Mouse (Mus musculus): ENCODE results near the gene Ogfrl1. TPM values are rescaled to one million over a fixed set of nuclear protein-coding genes. Genes with fewer than 3 reads are reported as not detected.

Ogfrl1 gene
- polyA plus RNA-seq, 1 experiment from 2014 or later = 19.1 TPM

- Histone ChIP-seq H3K27me3 (ENCODE audit: control insufficient read depth, insufficient read depth, low read length) (no peaks in the 10 kb centered on the region), H3K4me1 (ENCODE audit: control insufficient read depth, insufficient read depth, low read length) (no peaks in the 10 kb centered on the region), H3K9me3 (replicated peaks; ENCODE audit: control insufficient read depth, low read length) (no peaks in the 10 kb centered on the region), H3K27ac (replicated peaks; ENCODE audit: low read depth, low read length) (no peak overlapping the region), H3K9ac (replicated peaks; ENCODE audit: low read length) (no peak overlapping the region), H3K4me2 (ENCODE audit: low read depth, low read length) (no peak overlapping the region), H3K36me3 (replicated peaks; ENCODE audit: control insufficient read depth, insufficient read depth, low read depth, low read length) (no peaks in the 10 kb centered on the region), H3K4me3 (ENCODE audit: low read depth, low read length) (no peak overlapping the region)
- DNase-seq (ENCODE audit: low spot score) = no peak
- no peak for ATAC-seq (replicated peaks; ENCODE audit: insufficient number of reproducible peaks, low FRiP score, low TSS enrichment, low read depth)
- 78% methylated on average over 11 of the region's 11 CpGs for WGBS
Measured at GRCm38 (mm10) chr1:23323286-23323685, 74.3 kb downstream of the Ogfrl1 start.

DNA sequence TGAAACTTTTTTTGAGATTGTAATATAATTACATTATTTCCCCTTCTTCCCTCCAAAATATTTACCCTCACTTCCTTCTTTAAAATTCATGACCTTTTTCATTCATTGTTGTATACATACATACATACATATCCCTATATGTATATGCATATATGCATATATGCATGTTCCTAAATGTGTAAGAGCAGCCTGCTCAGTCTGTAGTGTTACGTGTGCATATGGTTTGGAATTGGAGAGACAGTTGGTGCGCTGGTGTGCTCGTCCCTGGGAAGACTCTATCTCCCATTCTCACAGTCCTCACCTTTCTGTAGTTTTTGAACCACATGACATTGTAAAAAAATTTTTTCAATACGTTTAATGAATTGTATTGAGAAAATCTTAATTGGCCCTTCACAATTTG, 75.4 kb downstream of the Ogfrl1 start:
- Histone ChIP-seq H3K4me2 (ENCODE audit: low read depth, low read length) (no peak overlapping the region), H3K9me3 (replicated peaks; ENCODE audit: control insufficient read depth, low read length) (no peaks in the 10 kb centered on the region), H3K4me1 (ENCODE audit: control insufficient read depth, insufficient read depth, low read length) (no peaks in the 10 kb centered on the region), H3K27ac (replicated peaks; ENCODE audit: low read depth, low read length) (no peak overlapping the region), H3K27me3 (ENCODE audit: control insufficient read depth, insufficient read depth, low read length) (no peaks in the 10 kb centered on the region), H3K36me3 (replicated peaks; ENCODE audit: control insufficient read depth, insufficient read depth, low read depth, low read length) (no peaks in the 10 kb centered on the region), H3K9ac (replicated peaks; ENCODE audit: low read length) (no peak overlapping the region), H3K4me3 (ENCODE audit: low read depth, low read length) (no peak overlapping the region)
- 78% methylated on average over 4 of the region's 4 CpGs for WGBS
- ATAC-seq (replicated peaks; ENCODE audit: insufficient number of reproducible peaks, low FRiP score, low TSS enrichment, low read depth) = no peak
- DNase-seq (ENCODE audit: low spot score) = no peak

GRCm38 (mm10) chr1:23321331-23321851, 76.2 kb downstream of the Ogfrl1 start:
- Histone ChIP-seq H3K9me3 (replicated peaks; ENCODE audit: control insufficient read depth, low read length) (no peaks in the 10 kb centered on the region), H3K27ac (replicated peaks; ENCODE audit: low read depth, low read length) (no peak overlapping the region), H3K4me3 (ENCODE audit: low read depth, low read length) (no peak overlapping the region), H3K4me2 (ENCODE audit: low read depth, low read length) (no peak overlapping the region), H3K4me1 (ENCODE audit: control insufficient read depth, insufficient read depth, low read length) (no peaks in the 10 kb centered on the region), H3K9ac (replicated peaks; ENCODE audit: low read length) (no peak overlapping the region), H3K36me3 (replicated peaks; ENCODE audit: control insufficient read depth, insufficient read depth, low read depth, low read length) (no peaks in the 10 kb centered on the region), H3K27me3 (ENCODE audit: control insufficient read depth, insufficient read depth, low read length) (no peaks in the 10 kb centered on the region)
- 64% methylated on average over 10 of the region's 10 CpGs for WGBS
- ATAC-seq (replicated peaks; ENCODE audit: insufficient number of reproducible peaks, low FRiP score, low TSS enrichment, low read depth) (no peak), DNase-seq (ENCODE audit: low spot score) (no peak)

- 91% methylated on average over 7 of the region's 7 CpGs for WGBS
Measured at GRCm38 (mm10) chr1:23320591-23321195, 76.9 kb downstream of the Ogfrl1 start.

More at GRCm38 (mm10) chr1:23320591-23321195, 76.9 kb downstream of the Ogfrl1 start:
- H3K9me3 ChIP-seq (replicated peaks; ENCODE audit: control insufficient read depth, low read length) = no peaks in the 10 kb centered on the region
- no peaks in the 10 kb centered on the region for H3K27me3 ChIP-seq (ENCODE audit: control insufficient read depth, insufficient read depth, low read length)
- H3K36me3 ChIP-seq (replicated peaks; ENCODE audit: control insufficient read depth, insufficient read depth, low read depth, low read length) = no peaks in the 10 kb centered on the region
- H3K9ac ChIP-seq (replicated peaks; ENCODE audit: low read length) = no peak overlapping the region
- H3K4me2 ChIP-seq (ENCODE audit: low read depth, low read length) = no peak overlapping the region
- no peak overlapping the region for H3K27ac ChIP-seq (replicated peaks; ENCODE audit: low read depth, low read length)
- no peak for ATAC-seq (replicated peaks; ENCODE audit: insufficient number of reproducible peaks, low FRiP score, low TSS enrichment, low read depth)
- H3K4me3 ChIP-seq (ENCODE audit: low read depth, low read length) = no peak overlapping the region
- no peak for DNase-seq (ENCODE audit: low spot score)
- H3K4me1 ChIP-seq (ENCODE audit: control insufficient read depth, insufficient read depth, low read length) = no peaks in the 10 kb centered on the region

All from embryonic facial prominence, embryonic 11.5 days (tissue).